Mouse (Mus musculus) megakaryocyte, embryonic 14.5 days (primary cell): ENCODE data around the gene Atox1. TPM values are rescaled to one million over a fixed set of nuclear protein-coding genes. Genes with fewer than 3 reads are reported as not detected.

ENCODE experiments used
- H3K27me3 ChIP-seq: replicated peaks from 2 replicates; pipeline ENCODE3; 2012; ENCODE audit warnings: inconsistent platforms
- H3K36me3 ChIP-seq: replicated peaks from 2 replicates; pipeline ENCODE3; 2012; ENCODE audit warnings: low read length, inconsistent platforms, mixed read lengths
- H3K4me1 ChIP-seq: 2 replicates; pipeline ENCODE4 v1.6.1; 2012; ENCODE audit warnings: inconsistent platforms
- H3K4me3 ChIP-seq: replicated peaks from 2 replicates; pipeline ENCODE3; 2012; ENCODE audit warnings: moderate library complexity, mild to moderate bottlenecking, inconsistent platforms
- H3K9me3 ChIP-seq: 2 replicates; pipeline ENCODE4 v1.6.1; 2012; ENCODE audit warnings: inconsistent platforms
- FLI1 ChIP-seq: IDR thresholded peaks from 2 replicates; pipeline ENCODE4 v1.6.1; 2012; ENCODE audit warnings: low read length, inconsistent platforms, mixed read lengths
- GATA1 ChIP-seq: IDR thresholded peaks from 3 replicates; pipeline ENCODE4 v1.6.1; 2012; ENCODE audit warnings: mixed read lengths, low read length, inconsistent platforms, borderline replicate concordance
- polyA plus RNA-seq: library from polyadenylated mRNA; stranded (reverse); fragments of >175 nt; gene quantifications from 2 replicates; pipeline ENCODE4 v1.2.3, GENCODE M21; 2012; ENCODE audit warnings: low replicate concordance; ENCODE audit not compliant: insufficient read depth

Atox1 gene
- polyA plus RNA-seq, result 110 and 126 TPM in 2 replicates

- H3K36me3 ChIP-seq, result peaks cover 19% of the 10 kb centered on the region
- no peaks in the 10 kb centered on the region for H3K9me3 ChIP-seq
- H3K27me3 ChIP-seq, result no peaks in the 10 kb centered on the region
- peak within 1 kb of the TSS; percentile 99 for H3K4me3 ChIP-seq
- peaks cover 52% of the 10 kb centered on the region for H3K4me1 ChIP-seq
- TF ChIP-seq GATA1, result no peak
- TF ChIP-seq FLI1, result no peak
Observed at GRCm38 (mm10) chr11:55461019-55461645, at the start of gene Atox1. Gene Atox1, minus strand, starts transcription at chr11:55461239.

GRCm38 (mm10) chr11:55505485-55505884 lies 44.4 kb upstream of the Atox1 start:
- Histone ChIP-seq H3K4me1 (peaks cover 31% of the 10 kb centered on the region), H3K27me3 (no peaks in the 10 kb centered on the region), H3K9me3 (no peaks in the 10 kb centered on the region), H3K36me3 (peaks cover 34% of the 10 kb centered on the region), H3K4me3 (peak overlapping the region; percentile 42)
- no peak for TF ChIP-seq FLI1
- no peak for TF ChIP-seq GATA1

GRCm38 (mm10) chr11:55502886-55503285 lies 41.8 kb upstream of the Atox1 start:
- peaks cover 42% of the 10 kb centered on the region for H3K4me1 ChIP-seq
- no peaks in the 10 kb centered on the region for H3K27me3 ChIP-seq
- no peak for TF ChIP-seq GATA1
- no peak for TF ChIP-seq FLI1
- H3K9me3 ChIP-seq, result no peaks in the 10 kb centered on the region
- H3K36me3 ChIP-seq, result peaks cover 56% of the 10 kb centered on the region
- no peak overlapping the region for H3K4me3 ChIP-seq

- H3K4me3 ChIP-seq, result no peak overlapping the region
- peaks cover 44% of the 10 kb centered on the region for H3K4me1 ChIP-seq
- no peaks in the 10 kb centered on the region for H3K27me3 ChIP-seq
- no peaks in the 10 kb centered on the region for H3K9me3 ChIP-seq
- TF ChIP-seq FLI1 (no peak), GATA1 (no peak)
- peaks cover 64% of the 10 kb centered on the region for H3K36me3 ChIP-seq
Observed at GRCm38 (mm10) chr11:55501955-55502531, 41.0 kb upstream of the Atox1 start.

- Histone ChIP-seq H3K27me3 (no peaks in the 10 kb centered on the region), H3K9me3 (no peaks in the 10 kb centered on the region), H3K4me3 (no peak overlapping the region), H3K4me1 (peaks cover 19% of the 10 kb centered on the region), H3K36me3 (peaks cover 95% of the 10 kb centered on the region)
- TF ChIP-seq FLI1, result no peak
- no peak for TF ChIP-seq GATA1
Observed at GRCm38 (mm10) chr11:55497885-55498284, 36.8 kb upstream of the Atox1 start.

- no peaks in the 10 kb centered on the region for H3K9me3 ChIP-seq
- H3K36me3 ChIP-seq, result peaks cover 95% of the 10 kb centered on the region
- no peaks in the 10 kb centered on the region for H3K27me3 ChIP-seq
- no peak overlapping the region for H3K4me3 ChIP-seq
- no peak for TF ChIP-seq FLI1
- no peak for TF ChIP-seq GATA1
- peaks cover 19% of the 10 kb centered on the region for H3K4me1 ChIP-seq
Observed at GRCm38 (mm10) chr11:55496158-55496557, 35.1 kb upstream of the Atox1 start.

GRCm38 (mm10) chr11:55485443-55485842 lies 24.4 kb upstream of the Atox1 start:
- no peaks in the 10 kb centered on the region for H3K27me3 ChIP-seq
- TF ChIP-seq GATA1, result no peak
- no peak for TF ChIP-seq FLI1
- H3K4me3 ChIP-seq, result no peak overlapping the region
- H3K9me3 ChIP-seq, result no peaks in the 10 kb centered on the region
- peaks cover 90% of the 10 kb centered on the region for H3K36me3 ChIP-seq
- peaks cover 51% of the 10 kb centered on the region for H3K4me1 ChIP-seq

- TF ChIP-seq FLI1 (no peak), GATA1 (no peak)
- no peaks in the 10 kb centered on the region for H3K27me3 ChIP-seq
- H3K4me1 ChIP-seq, result peaks cover 59% of the 10 kb centered on the region
- H3K4me3 ChIP-seq, result no peak overlapping the region
- no peaks in the 10 kb centered on the region for H3K9me3 ChIP-seq
- peaks cover 30% of the 10 kb centered on the region for H3K36me3 ChIP-seq
Observed at GRCm38 (mm10) chr11:55473219-55473618, 12.2 kb upstream of the Atox1 start.

GRCm38 (mm10) chr11:55471467-55471866 lies 10.4 kb upstream of the Atox1 start:
- peak overlapping the region; percentile 98 for H3K4me3 ChIP-seq
- H3K27me3 ChIP-seq, result no peaks in the 10 kb centered on the region
- no peaks in the 10 kb centered on the region for H3K9me3 ChIP-seq
- peaks cover 20% of the 10 kb centered on the region for H3K36me3 ChIP-seq
- peaks cover 56% of the 10 kb centered on the region for H3K4me1 ChIP-seq
- TF ChIP-seq GATA1, result no peak
- no peak for TF ChIP-seq FLI1

GRCm38 (mm10) chr11:55470761-55471160 lies 9.7 kb upstream of the Atox1 start:
- H3K4me3 ChIP-seq, result peak overlapping the region; percentile 98
- no peaks in the 10 kb centered on the region for H3K27me3 ChIP-seq
- TF ChIP-seq FLI1 (no peak), GATA1 (no peak)
- H3K9me3 ChIP-seq, result no peaks in the 10 kb centered on the region
- peaks cover 17% of the 10 kb centered on the region for H3K36me3 ChIP-seq
- H3K4me1 ChIP-seq, result peaks cover 50% of the 10 kb centered on the region
